Mouse (Mus musculus) heart, postnatal 25 days (tissue): ENCODE data around the gene Tbc1d25. TPM values are rescaled to one million over a fixed set of nuclear protein-coding genes. Genes with fewer than 3 reads are reported as not detected.

ENCODE experiments used
- DNase-seq: peaks from one replicate; pipeline ENCODE4 v3.0.0; 2022; ENCODE audit warnings: low spot score
- intact Hi-C: fragments of 180-260 bp; cut with DNase I; formaldehyde crosslinking; loops from one replicate; pipeline ENCODE4 v1.15.1; 2025
- total RNA-seq, 2 experiments: library from RNA; stranded (reverse); gene quantifications; 2 replicates each; pipeline ENCODE4 v1.2.3; 2021

Gene Tbc1d25
- total RNA-seq, 2 experiments from 2014 or later, result 4.2 to 4.3 TPM

DNA sequence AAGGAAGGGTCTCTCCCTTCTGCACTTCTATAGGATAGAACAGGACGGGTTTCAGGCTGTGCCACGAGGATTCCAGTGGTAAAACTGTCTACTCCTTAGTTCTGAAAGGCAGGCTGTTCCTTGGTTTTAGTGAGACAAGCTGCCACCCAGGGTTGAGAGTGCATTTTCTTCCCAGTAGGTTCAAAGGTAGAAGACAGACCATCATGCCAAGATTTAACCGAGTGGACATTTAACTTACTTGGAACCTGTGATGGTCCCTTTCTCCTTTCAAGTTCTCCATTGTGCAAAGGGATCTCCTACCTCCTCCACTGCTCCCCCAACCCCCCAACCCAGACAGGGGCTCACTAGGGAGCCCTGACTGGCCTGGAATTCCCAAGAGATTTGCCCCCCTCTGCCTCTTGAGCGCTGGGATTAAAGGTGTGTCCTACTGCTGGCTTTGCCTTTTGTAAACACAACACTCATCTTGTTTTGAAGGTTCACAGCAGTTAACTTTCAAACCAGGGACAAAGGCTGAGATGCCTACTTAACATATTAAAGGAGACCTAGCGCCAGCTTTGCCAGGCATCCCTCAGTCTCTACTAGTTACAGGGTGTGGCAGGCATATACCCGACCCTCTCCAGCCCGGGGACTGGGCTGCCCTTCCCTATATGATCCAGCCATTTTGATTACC is 7.0 kb upstream of the Tbc1d25 start:
- DNase-seq, result no peak
- intact Hi-C loops, result no loop called here

DNA sequence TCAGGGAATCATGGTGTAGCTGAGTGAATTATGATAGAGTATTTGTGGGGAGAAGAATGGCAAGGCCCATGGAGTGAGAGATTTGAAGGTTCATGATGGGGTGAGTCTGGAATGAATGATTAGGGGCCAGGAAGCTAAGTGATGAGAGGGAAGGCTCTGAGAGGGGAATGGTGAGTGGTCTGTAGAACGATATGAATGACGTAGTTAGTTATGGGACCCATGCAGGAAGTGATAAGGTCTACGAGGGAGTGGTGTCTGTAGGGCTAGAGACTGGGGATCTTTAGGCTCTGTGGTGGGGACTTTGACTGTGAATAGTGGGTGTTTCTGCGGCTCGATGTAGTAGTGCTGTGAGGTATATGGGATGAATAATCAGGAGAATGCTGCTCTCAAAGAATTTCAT is 3.7 kb upstream of the Tbc1d25 start:
- intact Hi-C loops, result no loop called here
- DNase-seq, result no peak

DNA sequence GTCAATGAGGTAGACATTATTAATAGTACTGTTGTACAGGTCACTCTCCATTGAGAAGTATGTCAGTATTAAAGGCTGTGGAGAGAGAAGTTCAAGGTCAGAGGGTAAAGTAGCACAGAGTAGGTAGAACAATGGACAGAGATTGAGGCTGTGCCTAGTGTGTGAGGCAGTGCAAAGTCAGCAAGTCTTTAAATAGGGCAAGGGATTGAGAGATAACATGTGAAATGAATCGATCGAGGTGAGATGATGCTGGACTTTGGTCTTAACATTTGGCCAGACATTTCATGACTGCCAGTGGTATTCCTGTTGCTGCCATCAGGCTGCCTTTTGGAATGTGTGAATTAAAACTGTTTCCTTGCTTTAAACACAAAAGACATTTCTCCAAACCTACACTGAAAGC is 2.9 kb upstream of the Tbc1d25 start:
- DNase-seq, result no peak
- intact Hi-C loops, result no loop called here

- intact Hi-C loops, result no loop called here
- DNase-seq, result no peak
Measured at GRCm38 (mm10) chrX:8175169-8175503, 845 bp downstream of the Tbc1d25 start.

- intact Hi-C loops, result no loop called here
- DNase-seq, result no peak
Measured at GRCm38 (mm10) chrX:8167716-8168647, 8.0 kb downstream of the Tbc1d25 start.

DNA sequence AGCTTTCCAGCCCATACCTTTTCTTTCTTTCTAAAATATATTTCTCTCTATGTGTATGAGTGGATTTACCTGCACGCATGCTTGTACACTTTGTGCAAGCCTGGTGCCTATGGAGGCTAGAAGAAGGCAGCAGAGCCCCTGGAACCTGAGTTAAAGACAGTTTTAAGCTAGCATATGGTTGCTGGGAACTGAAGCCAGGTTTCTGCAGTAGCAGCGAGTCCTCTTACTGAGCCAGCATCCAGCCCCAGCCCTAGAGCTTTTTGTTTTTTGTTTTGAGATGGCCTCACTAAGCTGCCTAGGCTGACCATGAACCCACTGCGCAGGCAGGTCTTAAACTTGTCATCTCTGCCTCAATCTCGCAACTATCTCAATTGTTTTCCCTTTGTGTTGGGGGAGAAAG is 11.5 kb downstream of the Tbc1d25 start:
- no peak for DNase-seq
- intact Hi-C loops, result no loop called here

- DNase-seq, result no peak
- intact Hi-C loops, result no loop called here
Measured at GRCm38 (mm10) chrX:8163076-8163475, 12.9 kb downstream of the Tbc1d25 start.

DNA sequence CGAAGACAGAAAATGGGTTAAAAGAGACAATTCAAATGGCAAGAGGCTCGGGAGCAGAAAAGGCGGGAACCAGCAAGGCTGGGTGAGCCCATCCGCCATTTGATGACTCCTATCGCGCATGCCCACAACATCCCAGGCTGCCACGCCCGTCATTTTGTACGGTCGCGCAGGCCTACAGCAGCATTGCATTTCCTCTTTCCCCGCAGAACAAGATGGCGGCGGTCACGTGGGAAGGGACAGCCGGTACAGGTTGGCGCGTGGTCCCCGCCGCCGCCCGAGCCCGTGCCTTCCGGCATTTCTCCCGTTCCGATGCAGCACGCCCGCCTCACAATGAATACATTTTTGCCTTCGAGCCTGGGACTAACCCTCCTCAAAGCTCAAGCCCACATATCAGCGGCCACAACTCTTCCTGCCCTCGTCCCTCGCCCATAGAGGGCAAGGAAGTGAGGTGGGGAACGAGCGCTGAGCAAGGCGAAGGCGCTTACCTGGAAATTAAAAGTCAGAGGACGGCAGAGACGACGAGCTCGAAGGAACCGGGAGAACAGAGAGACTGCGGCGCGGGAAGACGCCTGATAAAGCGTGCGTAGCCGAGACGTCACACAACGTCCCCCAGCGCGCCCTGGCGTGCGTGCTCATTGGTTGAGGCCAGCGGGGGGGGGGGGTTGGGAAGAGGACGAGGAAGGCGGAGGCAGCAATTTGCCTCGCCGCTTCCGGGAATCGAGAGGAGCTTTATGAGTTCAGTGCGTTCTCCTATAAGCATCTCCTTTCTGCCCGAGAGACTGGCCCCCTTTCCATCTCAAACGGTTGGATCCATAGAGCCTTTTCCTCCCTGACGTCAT is 30.6 kb downstream of the Tbc1d25 start, which contains the start of gene Rbm3:
Rbm3 (minus strand) TSS at position 728 of the 839 bp plus-strand sequence.
- intact Hi-C loops, result no loop called here

DNA sequence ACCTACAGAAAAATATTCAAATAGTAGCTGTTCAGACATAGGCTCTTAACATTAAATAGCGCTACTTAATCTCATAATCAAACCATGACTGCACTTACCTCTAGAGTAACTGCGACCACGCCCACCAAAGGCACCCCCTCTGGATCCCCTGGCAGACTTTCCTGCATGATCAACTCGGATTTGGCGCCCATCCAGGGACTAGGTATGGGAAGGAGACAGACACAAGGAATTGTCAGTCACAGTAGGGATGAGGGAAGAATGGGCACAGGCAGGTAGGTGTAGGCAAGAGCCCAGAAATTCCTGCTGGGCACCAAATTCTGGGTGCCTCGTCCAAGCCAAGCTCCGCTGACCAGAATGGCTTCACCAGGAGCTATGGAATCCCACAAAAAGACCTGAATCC is 32.2 kb downstream of the Tbc1d25 start:
- intact Hi-C loops, result no loop called here
- DNase-seq, result no peak

More for the DNA sequence above, 30.6 kb downstream of the Tbc1d25 start, which contains the start of gene Rbm3:
- DNase-seq, result peak; percentile 74

DNA sequence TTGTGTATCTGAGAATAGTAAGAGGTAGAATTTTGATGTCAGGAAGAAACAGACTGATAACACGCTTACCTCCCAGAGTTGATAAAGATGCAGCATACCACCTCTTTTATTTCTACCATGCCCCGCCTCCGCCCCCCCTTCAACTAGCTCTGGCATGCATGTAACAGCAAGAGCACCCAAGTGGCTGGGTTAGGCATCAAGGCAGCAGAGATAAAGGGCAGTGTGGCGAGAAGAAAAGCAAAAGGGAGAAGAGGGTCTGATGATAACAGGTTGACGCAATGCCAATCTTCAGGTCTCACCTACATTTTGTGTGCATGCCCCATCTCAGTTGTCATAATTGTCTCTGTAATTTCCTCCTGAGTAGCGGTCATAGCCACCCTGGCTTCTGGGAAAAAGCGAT is 33.0 kb downstream of the Tbc1d25 start:
- DNase-seq, result no peak
- intact Hi-C loops, result no loop called here

GRCm38 (mm10) chrX:8141058-8141457 is 34.9 kb downstream of the Tbc1d25 start:
- DNase-seq, result no peak
- intact Hi-C loops, result no loop called here

DNA sequence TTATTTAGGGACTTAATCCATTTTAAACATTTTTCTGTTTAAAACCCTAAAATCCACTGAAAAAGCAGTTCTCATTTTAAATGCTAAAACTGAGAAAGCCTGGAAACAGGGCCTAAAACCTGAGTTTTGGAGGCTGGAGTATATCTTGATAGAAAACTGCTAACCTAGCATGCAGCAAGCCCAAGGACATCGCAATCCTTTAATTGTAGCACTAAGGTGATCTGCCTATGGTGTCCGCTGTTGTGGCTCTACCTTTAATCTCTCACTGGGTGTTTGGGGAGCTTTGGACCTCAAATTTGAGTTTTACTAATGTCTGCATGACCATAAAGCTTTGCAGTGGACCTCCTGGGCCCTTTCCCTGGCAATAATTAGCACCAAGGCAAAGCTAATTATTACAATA is 35.5 kb downstream of the Tbc1d25 start:
- DNase-seq, result no peak
- intact Hi-C loops, result no loop called here

DNA sequence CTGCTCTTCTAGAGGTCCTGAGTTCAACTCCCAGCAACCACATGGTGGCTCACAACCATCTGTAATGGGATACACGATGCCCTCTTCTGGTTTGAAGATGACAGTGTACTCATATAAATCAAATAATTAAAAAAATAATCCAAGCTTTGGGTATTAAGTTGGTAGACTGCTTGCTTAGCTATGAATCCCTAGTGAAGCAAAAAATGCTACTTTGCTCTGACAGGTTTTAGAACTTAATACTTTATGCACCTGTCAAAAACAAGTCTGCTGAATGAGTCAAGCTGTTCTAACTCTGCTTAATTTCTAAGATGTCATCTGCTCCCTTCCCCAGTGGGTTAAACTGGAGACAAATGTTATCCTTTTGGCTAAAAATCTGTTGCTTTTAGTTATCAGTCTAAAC is 36.5 kb downstream of the Tbc1d25 start:
- intact Hi-C loops, result no loop called here
- DNase-seq, result no peak

DNA sequence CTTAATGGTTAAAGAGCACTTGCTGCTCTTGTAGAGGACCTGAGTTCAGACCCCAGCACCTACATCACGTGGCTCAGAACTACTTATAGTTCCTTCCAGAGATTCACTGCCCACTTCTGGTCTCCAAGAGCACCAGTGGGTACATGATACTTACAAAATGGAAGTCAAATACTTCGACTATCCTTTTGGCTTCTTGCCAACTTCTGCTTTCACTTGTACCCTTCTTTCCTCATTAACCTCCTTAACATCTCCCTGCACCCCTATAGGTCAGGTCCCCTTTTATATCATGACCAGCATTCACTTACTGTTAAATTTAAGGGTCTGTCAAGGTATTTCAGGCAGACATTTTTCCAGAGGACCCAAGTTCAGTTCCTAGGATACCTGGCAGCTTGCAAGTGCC is 40.1 kb downstream of the Tbc1d25 start:
- intact Hi-C loops, result no loop called here

GRCm38 (mm10) chrX:8132017-8132976 is 43.7 kb downstream of the Tbc1d25 start, which contains the start of gene Wdr13:
Gene Wdr13 (minus strand): TSS chrX:8132892.
- intact Hi-C loops, result no loop called here
- peak; percentile 81 for DNase-seq

More for the DNA sequence above, 40.1 kb downstream of the Tbc1d25 start:
- DNase-seq, result no peak

DNA sequence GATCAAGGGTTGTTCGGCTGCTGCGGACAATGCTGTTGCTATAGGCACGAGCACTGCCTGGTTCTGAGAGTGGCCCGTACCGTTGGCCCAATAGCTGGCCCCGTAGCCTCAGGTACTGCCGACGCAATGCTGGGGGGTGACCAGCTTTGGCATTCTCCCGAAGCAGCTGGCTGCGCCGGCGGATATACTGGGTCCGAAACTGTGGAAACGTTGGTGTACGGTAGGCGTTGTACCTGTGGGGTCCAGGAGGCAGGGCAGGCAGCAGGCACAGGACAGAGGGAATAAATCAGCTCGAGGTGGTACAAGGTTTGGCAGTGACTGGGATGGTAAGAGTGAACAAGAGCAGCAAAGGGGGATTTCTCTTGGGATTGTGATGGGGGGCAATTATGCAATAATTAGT is 44.6 kb downstream of the Tbc1d25 start:
- DNase-seq, result no peak
- intact Hi-C loops, result no loop called here

DNA sequence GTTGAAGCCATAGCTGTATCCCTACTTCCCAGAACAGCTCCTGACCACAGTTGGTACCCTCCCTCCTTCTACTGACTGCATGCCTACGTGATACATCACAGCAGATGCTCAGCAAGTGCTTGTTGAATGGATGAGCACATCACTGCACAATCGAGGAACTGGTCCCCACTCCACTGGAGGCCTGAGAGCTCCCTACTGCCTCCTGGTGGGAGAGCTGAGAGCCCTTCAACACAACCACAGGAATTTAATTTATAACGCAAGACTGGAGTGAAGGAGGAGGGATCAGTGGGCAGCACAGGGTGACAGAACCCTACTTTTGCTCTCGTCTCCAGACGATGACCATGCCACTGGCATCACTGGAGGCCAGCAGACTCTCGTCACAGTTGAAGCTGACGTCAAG is 50.7 kb downstream of the Tbc1d25 start:
- intact Hi-C loops, result no loop called here
- DNase-seq, result no peak

DNA sequence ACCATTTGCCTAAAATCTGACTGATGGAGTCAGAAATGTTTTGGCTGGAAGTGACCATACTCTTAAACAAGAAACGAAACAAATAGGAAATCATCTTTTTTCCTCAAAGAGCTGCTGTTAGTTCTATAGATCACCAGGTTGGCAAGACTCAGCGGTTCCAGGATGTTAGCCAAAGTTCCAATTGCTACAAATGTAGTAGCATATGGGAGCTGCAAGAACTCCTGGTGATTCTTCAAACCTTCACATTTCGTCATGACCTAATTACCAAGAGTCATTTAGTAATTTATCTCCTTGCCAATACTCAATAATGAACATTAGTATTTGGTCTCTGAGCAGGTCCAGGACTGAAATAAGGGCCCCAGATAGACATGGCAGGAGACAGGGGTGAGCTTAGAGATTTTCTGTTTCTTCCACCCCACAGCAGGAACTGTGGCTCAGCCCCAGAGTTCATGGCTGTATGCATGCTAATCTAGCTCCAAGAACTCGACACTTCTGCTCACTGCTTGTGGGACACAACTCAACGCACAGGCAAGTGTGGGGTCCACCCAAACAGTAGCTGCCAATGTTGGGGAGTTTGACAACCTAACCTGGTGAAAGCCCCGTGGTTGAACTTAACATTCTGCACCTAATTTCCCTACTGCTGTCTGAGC is 52.0 kb downstream of the Tbc1d25 start:
- intact Hi-C loops, result no loop called here
- no peak for DNase-seq

DNA sequence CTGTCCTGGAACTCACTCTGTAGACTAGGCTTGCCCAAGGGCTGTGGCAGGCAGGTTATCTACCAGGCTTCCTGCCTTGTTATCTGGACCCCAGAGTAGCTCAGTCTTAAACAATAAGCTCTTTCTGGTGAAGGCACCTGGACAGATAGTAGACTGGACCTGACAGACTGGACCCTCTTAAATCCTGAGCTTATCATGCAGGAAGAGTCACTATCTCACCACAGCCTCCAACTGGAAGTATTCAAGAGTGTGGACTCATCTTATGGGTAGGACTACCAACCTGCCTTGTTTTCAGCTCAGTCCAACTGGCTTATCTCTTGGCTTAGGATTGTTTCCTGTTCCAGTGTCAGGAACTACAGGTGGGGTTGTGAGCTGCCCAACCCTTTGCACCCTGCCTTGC is 58.7 kb downstream of the Tbc1d25 start:
- intact Hi-C loops, result no loop called here
- no peak for DNase-seq
